Mouse (Mus musculus): Measurements from ENCODE around the gene Psmg3. TPM values are rescaled to one million over a fixed set of nuclear protein-coding genes. Genes with fewer than 3 reads are reported as not detected.

The Psmg3 gene
- polyA plus RNA-seq, 3 experiments from 2014 or later = 48.7 to 56.0 (median 50.0) TPM

- no peak for ATAC-seq
These were observed 33.2 kb downstream of the Psmg3 start for GRCm38 (mm10) chr5:139793338-139794089.

DNA sequence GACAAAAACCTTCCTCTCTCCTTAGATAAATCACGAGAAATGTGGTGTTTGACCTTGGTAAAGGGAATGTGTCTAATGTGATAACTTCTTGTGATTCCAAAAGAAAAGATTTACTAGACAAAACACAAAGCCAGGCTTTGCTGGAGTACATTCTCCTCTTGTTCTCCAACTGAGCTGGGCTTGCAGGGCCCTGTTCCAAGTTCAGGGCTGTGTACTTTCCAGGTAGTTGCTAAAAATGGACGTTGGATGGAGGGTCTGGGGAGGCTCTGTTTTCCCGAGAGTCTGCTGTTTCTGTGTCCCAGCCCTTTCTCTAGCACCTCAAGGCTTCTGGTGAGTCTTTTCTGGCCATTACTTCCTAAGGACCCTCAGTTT lies 33.7 kb downstream of the Psmg3 start:
- ATAC-seq = no peak

- ATAC-seq = no peak
These were observed 34.4 kb downstream of the Psmg3 start for GRCm38 (mm10) chr5:139792159-139792775.

- peak; percentile 82 for ATAC-seq
These were observed 35.2 kb downstream of the Psmg3 start, which contains the start of gene Mafk for GRCm38 (mm10) chr5:139791227-139792158. Gene Mafk, plus strand, starts transcription at chr5:139791513.

DNA sequence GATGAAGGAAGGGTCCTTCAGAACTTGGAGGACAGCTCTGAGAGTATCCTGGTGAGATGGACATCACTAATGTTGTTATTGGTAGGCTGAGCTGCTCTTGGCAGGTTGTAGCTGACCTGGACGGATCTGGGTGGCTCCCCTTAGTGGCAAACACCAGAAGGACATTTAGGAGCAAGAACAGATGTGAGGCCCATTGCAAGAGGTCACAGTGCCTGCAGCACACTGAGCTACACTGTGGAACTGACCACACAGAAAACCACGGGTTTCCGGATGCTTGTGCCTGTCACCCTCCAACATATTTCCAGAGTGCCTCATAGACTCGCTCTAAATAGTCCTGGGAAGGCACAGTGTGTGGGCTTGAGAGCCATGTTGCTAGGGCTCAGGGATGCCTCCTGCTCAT lies 37.2 kb downstream of the Psmg3 start:
- no peak for ATAC-seq

DNA sequence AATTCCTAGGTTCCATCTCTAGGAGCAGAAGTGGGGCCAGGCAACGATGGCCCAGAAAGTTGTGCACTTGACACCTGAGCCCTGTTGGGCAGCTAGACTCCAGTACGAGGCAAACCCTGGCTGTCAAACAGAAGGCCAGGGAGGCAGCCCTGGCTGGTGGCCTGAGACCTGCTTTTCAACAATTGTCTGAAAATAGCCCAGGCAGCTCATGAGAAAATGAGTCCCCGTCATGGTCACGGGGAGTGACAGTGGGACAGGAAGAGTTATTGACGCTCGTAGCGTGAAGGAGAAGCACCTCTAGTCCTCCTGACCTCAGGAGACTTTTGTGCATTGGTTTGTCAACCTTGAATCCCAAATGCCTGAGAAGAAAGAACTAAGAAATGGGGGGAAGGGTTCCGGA lies 45.3 kb downstream of the Psmg3 start:
- no peak for ATAC-seq

DNA sequence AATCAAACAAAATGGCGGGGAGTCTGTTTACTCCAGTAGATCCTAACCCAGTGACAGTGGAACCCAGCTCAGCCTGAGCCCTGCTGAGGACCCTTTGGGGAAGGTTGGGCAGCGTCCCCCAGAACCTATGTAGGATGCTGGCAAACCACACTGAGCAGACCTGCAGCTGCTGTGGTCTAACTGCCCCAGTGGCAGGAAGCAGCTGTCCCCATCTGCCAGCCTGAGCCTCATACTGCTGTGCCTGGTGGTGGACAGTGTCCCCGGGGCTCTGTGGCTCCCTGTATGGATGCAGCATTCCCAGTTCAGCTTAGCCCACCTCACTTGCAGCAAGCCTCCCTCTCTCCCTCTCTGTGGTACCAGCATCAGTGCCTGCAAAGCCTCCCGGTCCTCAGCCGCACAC lies 49.7 kb downstream of the Psmg3 start:
- no peak for ATAC-seq

- peak; percentile 100 for ATAC-seq
These were observed 51.3 kb downstream of the Psmg3 start, which contains the start of gene Ints1 for GRCm38 (mm10) chr5:139775216-139775926. Gene Ints1, minus strand, starts transcription at chr5:139775674.

Other genes with a start within 250 kb of the Psmg3 start
- gene Micall2, start 90.5 kb downstream of the Psmg3 start, polyA plus RNA-seq (2017; shearing (Covaris generic)) = not detected
- gene Ints1, start 51.2 kb downstream of the Psmg3 start, polyA plus RNA-seq (2017; shearing (Covaris generic)) = 10 to 100 TPM; 12.9 to 21.0 (median 16.1) TPM
- 10 to 100 TPM; 10.7 to 12.5 (median 11.0) TPM for gene Mafk, start 35.4 kb downstream of the Psmg3 start, polyA plus RNA-seq (2017; shearing (Covaris generic))
- under 1 TPM in 1 of 3 experiments, not detected in 2; 0.12 TPM for gene Tmem184a, start 7.0 kb downstream of the Psmg3 start, polyA plus RNA-seq (2017; shearing (Covaris generic))
- not detected for gene Gm26938, start 478 bp downstream of the Psmg3 start, polyA plus RNA-seq (2017; shearing (Covaris generic))
- gene Elfn1, start 81.1 kb upstream of the Psmg3 start, polyA plus RNA-seq (2017; shearing (Covaris generic)) = not detected